Mouse (Mus musculus): ENCODE measurements around the gene Bicc1. TPM values are rescaled to one million over a fixed set of nuclear protein-coding genes. Genes with fewer than 3 reads are reported as not detected.

The Bicc1 gene
- polyA plus RNA-seq, 1 experiment from 2014 or later, result 2.9 TPM

DNA sequence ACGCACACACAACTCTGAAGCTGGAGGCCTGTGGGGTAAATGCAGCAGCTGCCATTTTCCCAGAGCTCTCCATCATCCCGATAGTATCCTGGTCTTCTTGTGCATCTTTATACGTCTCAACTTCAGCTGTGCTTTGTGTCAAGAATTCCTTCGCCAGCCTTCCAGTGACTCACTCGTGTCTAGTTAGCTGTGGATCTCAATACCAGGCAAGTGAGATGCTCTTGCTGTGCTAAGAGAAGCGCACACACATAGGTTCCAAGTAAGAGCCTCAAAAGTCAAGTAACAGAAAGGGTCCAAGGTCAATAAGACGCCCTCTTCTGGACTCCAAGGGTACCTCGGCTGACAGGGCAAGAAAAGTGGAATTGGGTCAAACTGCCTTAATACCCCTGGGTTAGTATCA, 37.0 kb downstream of the Bicc1 start:
- DNase-seq (ENCODE audit: low spot score), result no peak

DNA sequence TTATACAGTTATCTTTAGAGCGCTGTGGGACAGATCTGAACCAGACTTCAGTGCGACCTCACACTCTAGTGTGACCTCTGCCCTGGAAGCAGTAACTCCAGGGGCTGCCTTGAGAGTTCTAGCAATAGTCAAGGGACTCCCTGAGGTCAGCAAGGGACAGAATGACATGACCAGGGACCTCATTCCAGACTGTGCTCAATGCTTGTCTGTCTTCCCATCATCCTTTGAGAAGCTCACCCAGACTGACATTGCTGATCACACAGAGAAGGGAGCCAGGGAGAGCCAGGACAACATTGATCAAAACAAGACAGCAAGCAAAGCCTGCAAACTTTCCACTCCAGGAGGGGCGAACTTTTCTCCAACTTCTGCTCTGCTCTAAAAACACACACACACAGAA, 38.7 kb downstream of the Bicc1 start:
- DNase-seq (ENCODE audit: low spot score), result no peak

DNA sequence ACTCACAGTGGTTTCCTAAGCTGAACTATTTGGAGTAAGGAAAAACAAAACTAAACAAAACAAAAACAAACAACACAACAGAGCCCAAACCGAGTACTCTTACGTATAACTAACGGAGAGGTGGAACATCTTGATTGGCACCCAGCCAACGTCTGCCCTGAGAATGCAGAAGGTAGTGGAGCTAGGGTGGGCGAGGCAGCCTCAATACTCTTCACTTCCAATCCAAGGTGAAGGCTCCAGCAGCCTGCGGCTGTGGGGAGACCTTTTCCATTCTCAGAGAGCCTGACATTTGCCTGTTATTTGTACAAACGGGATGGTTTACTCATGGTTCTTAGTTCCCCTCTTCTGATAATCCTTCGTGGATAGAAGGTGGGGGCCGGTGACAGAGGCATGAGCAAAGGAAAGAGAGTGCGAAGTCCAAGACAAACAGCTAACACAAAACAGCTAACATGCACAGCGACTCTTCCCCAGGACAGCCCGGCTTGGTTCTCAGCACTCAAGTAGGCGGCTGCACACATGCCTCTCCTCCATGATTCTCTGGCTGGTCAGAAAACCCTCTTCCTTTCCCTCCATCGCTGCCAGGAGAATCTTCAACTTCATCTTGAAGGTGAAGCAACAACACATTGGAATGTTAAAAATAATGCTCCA, 39.3 kb downstream of the Bicc1 start:
- DNase-seq (ENCODE audit: low spot score), result no peak

DNA sequence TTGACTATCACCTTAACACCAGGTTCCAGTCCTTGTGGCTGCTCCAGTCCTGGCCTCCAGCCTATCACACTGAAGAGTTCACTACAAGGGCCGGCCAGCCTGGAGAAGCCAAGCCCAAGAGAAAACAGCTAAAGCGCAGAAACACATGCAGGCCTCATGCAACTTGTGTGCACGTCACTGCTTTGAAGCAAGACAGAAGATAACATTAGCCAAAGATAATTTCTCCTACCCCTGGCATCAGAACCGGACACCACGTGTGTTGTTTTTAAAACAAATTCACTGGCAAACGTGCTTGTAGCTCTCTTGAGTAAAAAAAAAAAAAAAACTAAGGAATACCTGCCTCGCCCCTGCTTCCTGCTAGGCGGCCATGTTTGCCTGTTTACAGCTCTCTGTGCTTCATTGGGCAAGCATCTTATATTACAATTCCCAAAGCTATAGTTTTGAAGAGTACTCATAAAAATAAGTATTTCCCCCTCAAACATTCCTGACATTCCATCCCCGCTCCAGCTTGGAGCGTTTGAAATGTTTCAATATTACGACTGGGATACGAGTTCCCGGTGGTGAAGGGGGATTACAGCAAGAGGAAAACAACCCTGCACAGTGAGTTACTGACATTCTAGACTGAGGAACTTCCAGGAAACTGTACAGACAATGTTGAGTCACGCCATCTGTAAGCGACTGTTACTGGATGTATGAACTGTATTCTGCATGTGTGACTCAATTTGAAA, 40.2 kb downstream of the Bicc1 start:
- no peak for DNase-seq (ENCODE audit: low spot score)

DNA sequence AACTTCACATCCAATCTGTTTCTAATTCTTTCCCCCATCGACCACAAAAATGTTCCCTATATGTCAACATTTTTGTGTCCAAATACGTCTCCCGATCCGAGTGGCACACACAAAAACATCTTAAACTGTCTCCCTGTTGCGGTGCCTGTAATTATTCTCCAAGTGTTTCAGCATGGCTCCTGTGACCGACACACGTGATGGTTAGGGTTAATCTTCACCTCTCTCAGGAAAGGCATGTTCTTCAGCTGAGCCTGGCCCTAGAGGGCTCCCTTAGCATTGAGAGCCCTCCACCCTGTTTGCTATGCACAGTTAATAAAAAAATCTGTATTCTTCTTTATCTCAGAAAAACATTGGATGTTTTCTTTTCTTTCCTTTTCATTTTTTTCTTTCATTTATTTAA, 41.7 kb downstream of the Bicc1 start:
- DNase-seq (ENCODE audit: low spot score), result no peak

DNA sequence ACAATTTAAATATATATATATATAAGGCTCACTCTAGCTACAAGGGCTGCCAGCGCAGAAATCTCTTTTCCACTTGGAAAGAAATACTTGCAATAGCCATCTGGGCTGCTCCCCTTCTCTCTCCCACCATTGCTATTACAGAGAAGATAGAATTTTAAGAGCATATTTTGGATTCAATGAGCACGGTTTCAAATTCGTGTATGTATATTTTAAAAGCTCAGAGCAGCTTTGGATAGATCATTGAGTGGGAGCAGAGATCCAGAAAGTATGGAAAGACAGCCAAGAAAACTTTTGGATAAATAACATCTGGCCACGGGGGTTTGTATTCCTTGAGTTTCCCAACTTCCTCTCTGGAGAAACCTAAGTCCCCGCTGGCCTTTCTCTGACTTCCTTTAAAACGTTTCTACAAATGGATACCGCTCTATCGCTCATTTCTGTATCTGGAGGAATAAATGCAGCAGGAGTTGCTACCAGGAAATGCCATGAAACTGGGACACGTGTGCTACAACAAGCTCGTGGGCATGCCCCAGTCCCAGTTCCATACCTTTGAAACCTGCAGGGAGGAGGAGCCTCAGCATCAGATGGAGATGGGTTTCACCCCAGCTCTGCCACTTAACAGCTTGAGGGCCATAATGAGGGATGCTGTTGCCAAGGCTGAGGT, 45.1 kb downstream of the Bicc1 start:
- DNase-seq (ENCODE audit: low spot score), result no peak

DNA sequence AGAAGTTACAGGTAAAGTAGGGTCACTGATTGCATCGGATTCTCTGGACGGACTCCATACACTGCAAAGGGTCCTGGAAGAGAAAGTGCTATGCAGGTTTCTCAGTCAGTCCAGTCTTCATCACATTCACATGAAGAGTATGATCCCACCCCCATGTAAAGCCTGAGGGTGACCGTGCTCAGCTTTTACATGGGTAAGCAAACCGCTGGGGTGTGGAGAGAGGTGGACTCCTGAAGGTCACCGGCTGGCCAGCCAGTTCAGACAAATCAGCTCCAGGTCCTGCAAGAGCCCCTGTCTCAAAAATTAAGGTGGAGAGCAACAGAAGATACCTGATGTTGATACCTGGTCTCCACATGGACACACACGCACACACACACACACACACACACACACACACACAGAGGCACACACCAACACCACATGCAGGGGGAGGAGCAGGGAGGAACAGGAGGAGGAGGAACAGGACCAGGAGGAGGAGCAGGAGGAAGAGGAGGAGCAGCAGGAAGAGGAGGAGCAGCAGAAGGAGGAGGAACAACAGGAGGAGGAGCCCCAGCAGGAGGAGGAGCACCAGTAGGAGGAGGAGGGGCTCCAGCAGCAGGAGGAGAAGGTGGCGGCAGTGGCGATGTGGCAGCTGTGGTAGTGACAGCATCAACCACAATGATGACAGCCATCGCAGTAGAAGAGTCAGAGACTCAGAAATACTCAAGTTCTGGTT, 52.9 kb downstream of the Bicc1 start:
- no peak for DNase-seq (ENCODE audit: low spot score)

DNA sequence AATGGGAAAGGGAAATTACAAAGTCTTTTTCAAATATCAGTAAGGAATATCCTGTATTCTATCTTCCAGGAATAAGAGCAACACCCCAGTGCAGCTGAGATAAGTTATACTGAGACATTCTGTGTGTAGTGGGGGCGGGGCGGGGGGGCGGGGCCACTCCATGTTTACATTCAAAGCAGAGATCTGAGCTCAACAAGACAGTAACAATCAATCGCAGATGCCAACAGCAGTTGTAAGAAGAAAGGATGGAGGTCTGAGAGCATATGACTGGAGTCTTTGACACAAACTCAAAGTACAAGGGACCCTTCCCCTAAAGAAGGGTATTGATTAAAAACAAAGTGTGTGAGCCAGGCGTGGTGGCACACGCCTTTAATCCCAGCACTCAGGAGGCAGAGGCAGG, 54.7 kb downstream of the Bicc1 start:
- DNase-seq (ENCODE audit: low spot score), result no peak

DNA sequence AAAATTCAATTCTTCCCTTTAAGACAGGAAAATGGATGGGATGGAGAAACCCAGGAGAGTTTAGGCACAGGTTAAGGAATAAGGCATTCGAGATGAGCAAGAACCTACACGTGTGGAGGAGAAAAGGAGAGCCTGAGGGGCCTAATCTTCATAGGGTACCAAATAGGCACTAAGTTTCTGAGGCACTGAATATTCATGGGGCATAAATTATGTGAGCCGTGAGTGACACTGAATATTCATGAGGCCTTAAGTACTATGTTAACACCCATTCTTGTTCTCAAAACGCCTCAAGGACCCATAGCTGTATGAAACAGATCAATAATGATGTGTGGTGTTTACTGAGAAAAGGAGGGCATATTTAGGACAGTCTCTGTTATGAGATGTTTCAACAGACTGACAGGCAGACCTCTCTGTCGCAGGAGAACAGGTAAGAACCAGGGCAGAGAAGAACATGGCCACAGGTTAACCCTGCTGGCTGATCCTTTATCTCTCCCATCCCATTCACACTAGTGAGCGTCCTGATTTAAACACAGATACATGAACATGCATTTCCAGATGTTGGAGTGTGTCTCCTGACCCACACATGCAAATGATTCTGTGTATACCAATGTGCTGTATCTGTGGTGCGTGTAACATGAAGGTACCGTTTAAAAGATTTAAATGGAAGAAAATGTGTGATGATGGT, 58.5 kb downstream of the Bicc1 start:
- no peak for DNase-seq (ENCODE audit: low spot score)

DNA sequence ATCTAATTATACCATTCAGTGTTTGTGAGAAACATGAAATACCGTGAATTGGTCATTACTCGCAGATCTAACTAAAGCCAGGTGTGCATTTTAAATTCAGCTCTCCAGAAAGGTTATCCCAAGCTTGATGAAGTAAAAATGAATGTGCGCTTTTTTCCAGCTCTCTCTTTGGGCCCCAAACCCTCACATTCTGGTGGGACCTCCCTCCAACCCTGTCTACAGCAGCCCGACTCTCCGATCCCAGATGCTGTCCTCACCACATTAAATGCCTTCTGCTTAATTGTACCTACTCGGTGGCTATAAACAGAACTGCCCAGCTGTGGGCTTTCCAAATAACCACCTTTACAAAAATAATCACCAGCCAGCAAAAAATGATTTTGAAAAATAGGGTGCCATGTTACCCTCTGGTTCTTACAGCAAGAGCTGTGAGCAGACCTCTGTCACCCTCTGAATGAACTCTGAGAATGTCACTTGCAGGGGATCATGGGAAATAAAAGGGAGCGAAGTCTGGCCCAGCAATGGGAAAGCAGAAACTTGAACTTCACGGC, 64.7 kb downstream of the Bicc1 start:
- DNase-seq (ENCODE audit: low spot score), result no peak

DNA sequence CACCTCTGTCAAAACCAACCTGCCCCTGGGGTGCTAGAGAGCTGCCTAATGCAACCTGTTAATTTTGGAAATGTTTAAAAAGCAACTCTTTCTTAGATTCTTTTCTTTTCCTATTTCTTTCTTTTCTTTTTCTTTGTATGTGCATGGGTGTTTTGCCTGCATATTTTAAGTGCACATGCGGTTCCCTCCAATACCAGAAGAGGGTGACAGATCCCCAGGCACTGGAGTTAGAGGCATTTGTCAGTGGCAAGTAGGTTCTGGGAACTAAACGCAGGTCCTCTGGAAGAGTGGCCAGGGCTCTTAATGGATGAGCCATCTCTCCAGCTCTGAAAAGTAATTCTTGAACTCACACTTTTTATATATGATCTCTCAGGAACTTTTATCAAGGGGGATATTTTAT, 66.2 kb downstream of the Bicc1 start:
- no peak for DNase-seq (ENCODE audit: low spot score)

DNA sequence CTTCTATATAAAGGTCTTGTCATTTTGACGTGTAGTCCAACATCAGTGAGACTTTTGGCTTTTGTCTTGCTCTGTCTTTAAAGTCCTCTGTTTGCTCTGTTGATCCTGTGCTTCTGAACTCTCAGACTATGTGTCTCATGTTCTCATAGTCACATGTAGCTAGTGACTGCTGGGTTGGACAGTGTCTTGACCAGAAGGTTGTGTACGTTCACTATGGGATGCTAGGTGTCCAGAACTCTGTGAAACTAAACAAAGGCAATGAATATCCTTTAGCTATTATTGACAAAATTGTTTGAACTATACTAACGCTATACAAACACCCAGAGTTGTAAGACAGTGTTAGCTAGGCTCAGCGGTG, 72.2 kb downstream of the Bicc1 start:
- DNase-seq (ENCODE audit: low spot score), result no peak

DNA sequence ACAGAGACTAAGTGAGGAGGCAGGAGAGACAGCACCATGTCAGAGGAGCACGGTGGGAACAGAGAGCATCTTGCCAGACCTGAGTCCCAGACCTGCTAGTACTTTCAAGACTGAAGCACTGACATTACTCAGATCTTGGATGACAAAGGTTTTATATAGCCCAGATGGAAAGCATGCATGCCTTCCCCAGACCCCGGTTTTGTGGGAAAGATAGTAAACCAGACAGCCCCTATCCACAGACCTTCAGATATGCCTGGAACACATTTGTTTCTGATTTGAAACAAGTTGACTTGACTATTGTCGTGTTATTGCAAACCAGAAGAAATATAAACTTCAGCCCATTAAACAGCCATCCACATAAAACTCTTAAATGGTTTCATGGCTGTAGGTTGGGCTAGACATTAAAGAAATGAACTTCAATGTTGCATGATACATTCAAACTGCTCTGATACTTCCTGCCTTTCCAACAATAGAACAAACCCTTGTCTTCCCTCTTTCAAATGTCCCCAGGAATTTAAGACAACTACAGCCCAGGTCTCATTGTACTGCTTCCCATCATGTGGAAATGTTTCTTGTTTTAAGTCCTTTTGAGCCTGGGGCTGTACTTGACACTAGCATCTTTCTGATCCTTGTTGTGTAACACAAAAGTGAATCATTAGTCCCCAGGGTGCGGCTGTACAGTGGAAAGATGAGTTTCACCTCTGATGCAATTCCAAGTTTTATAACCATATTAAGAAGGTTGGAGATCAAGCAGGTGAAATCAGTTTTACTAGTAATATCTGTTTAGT, 72.7 kb downstream of the Bicc1 start:
- no peak for DNase-seq (ENCODE audit: low spot score)

DNA sequence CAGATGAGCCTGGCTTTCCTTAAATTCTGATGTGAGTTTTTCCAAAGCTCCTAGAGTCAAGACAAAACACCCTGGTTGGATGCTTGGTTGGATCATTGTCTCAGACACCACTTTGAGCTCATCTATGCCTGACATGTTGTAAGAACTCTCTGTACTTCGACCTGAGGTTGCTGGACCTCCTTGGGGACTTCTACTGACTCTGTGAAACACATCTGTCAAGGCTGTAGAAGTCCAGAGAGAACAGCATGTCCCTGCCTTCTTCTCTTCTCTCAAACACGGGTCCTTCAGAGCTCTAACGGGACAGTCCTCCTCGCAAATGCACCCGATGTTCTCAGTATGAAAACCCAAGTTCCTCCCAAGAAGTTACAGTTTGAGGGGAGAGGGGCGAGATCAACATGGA, 76.5 kb downstream of the Bicc1 start:
- DNase-seq (ENCODE audit: low spot score), result no peak

DNA sequence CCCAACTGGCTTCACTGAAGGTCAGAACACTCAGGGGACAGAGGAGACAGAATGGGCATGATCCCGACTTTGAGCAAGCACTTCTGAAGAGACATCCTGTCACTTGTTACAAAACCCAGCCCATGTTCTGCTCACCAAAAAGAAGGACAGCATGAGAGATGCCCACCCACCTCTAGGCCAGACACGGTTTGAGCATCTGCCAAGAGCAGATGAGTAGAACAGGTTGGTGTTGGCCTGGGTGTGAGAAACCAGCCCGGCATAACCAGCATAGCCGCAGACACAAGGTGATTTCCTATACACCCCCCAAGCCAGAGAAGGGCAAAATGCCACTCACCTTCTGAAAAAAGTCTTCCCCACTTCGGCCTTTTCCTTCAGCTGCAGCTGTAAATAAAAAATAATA, 80.6 kb downstream of the Bicc1 start:
- DNase-seq (ENCODE audit: low spot score), result no peak

DNA sequence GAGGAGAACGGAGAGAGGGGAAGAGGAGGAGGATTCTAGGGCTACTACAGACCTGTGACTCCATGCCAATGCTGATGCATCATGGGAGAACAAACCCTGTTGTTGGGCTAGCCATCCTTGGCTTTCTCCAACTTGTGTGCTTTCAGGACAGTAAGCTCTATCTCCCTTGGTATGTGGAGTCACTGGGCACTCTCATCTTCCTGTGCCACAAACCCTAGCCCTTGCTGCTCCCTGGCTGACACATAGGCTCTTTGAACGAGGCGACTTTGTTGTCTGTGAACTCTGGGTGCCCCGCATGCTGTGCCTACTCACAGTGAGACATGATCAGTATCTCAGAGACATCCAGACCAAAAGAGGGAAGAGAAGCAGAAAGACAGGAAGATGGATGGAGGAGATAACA, 94.5 kb downstream of the Bicc1 start:
- no peak for DNase-seq (ENCODE audit: low spot score)

DNA sequence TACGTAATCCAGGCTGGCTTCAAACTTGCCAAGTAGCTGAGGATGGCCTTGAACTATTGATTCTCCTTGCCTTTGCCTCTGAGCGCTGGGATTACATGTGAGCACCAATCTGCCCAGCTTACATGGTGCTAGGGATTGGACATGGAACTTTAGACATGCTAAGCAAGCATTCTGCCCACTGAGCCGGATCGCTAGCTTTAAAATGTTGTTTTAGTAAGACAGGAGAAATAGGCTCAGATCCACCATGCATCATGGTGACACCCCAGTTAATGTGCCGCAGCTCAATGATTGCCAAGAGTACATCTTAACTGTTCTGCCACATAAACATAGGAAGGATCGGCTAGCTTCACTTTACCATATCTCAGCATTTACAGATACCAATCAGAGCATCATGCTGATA, 94.9 kb downstream of the Bicc1 start:
- no peak for DNase-seq (ENCODE audit: low spot score)

DNA sequence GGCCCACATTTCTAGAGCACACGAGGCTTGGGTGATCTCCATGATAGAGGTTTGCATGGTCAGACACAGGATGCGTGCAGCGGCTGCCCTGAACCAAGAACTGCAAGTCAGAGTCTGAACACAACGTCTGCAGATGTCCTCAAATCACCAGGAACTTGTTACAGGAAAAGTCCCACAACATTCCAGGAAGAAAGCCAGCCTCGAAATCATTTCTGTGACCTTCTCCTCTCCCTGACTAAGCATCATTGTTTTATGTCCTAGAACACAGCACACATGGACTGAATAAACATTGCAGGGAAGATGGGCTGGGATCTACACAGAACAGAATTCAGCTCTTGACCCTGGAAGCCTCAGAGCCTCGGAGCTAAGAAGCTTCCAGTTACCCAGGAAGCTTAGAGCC, 97.3 kb downstream of the Bicc1 start:
- DNase-seq (ENCODE audit: low spot score), result no peak

DNA sequence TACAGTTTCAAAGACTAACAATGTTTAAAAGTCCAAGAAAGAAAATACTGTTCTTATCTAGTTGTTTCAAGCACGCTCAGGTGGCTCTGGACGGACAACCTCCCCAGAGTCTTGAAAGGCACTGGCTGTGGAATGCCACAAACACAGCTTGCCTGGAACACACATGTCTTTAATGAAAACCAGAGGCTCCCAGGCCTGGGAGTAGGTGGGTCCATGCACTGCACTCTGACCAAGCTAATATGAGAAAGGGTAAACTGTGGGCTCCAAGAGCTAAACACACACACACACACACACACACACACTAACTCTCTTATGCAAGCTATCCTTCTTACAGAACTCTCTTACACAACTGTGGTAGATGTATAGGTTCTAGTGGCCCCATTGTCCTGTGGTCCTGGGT, 99.2 kb downstream of the Bicc1 start:
- no peak for DNase-seq (ENCODE audit: low spot score)

DNA sequence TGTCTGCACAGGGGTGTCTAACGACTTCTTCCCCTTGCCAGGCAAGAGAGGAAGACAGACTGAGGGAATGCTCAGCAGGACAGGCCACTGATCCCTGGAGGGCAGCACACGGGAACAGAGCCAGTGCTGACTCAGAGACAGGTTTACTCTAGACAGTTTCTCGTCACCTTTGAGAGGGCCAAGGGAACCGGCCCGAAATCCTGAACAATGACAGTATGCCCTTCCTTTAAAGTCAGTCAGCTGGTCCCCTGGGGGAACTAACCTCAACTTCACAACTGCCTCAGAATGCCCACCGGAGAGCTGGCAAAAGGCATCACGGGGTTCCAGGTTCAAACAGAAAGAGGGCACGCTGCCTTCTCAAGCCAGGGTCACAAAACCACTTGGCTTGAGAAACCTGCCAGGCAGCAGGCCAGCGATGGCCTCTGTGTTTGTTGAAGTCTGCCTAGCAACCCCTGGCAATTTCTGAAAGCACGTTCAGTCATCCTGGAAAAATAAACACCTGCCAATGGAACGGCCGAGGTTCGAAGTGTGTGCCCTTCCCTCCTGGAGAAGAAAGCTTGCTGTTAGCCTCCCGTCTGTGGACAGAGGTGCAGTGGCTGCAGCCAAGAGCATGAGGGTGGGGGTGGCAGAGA, 100.8 kb downstream of the Bicc1 start:
- DNase-seq (ENCODE audit: low spot score), result no peak
